Mouse (Mus musculus) forebrain, embryonic 14.5 days (tissue): ENCODE results near the gene Klc2. TPM values are rescaled to one million over a fixed set of nuclear protein-coding genes. Genes with fewer than 3 reads are reported as not detected.
"Not testable (repeated sequence)": the region's sequence is repeated elsewhere in the genome, so short reads cannot be mapped to it uniquely, and the experiment has no call there.

Experiments used
- ATAC-seq: fragments of 200-750 bp; cut with Nextera tagmentation; 2 replicates; pipeline ENCODE4 v1.8.0; 2017; ENCODE audit warnings: mild to moderate bottlenecking, moderate library complexity
- DNase-seq: peaks from one replicate; pipeline ENCODE4 v3.0.0-alpha.2; 2015; ENCODE audit warnings: low spot score
- H3K27ac ChIP-seq: fragments of 300-500 bp; sonication (generic); 2 replicates; pipeline ENCODE4 v1.5.1; 2014; ENCODE audit warnings: low read depth, mild to moderate bottlenecking, control low read depth, low read length, moderate library complexity
- H3K27me3 ChIP-seq: fragments of 300-500 bp; sonication (generic); replicated peaks from 2 replicates; pipeline ENCODE4 v1.6.1; 2014; ENCODE audit warnings: low read length, control low read depth, mixed read lengths; ENCODE audit not compliant: control insufficient read depth, insufficient read depth
- H3K36me3 ChIP-seq: fragments of 300-500 bp; sonication (generic); 2 replicates; pipeline ENCODE4 v1.6.1; 2014; ENCODE audit warnings: low read length, control low read depth; ENCODE audit not compliant: control insufficient read depth, insufficient read depth
- H3K4me1 ChIP-seq: fragments of 300-500 bp; sonication (generic); 2 replicates; pipeline ENCODE4 v1.6.1; 2014; ENCODE audit warnings: antibody characterized with exemption, low read length, control low read depth; ENCODE audit not compliant: control insufficient read depth, insufficient read depth
- H3K4me2 ChIP-seq: fragments of 300-500 bp; sonication (generic); 2 replicates; pipeline ENCODE4 v1.6.1; 2014; ENCODE audit warnings: mild to moderate bottlenecking, control low read depth, low read length
- H3K4me3 ChIP-seq: fragments of 300-500 bp; sonication (generic); 2 replicates; pipeline ENCODE4 v1.5.1; 2014; ENCODE audit warnings: low read depth, low read length, control low read depth
- H3K9ac ChIP-seq: fragments of 300-500 bp; sonication (generic); 2 replicates; pipeline ENCODE4 v1.6.1; 2014; ENCODE audit warnings: mild to moderate bottlenecking, low read length, control low read depth, moderate library complexity
- H3K9me3 ChIP-seq: fragments of 300-500 bp; sonication (generic); replicated peaks from 2 replicates; pipeline ENCODE4 v1.6.1; 2016; ENCODE audit warnings: low read length, control low read depth, mixed read lengths; ENCODE audit not compliant: control insufficient read depth
- WGBS: fragments of 180-500 bp; shearing (Covaris S2); extraction: QIAGEN DNeasy Blood & Tissue Kit; methylation state at CpG from one replicate; pipeline ENCODE4 v1.1.7; 2014; 5-methylcytosine and 5-hydroxymethylcytosine counted together
- polyA plus RNA-seq: library from polyadenylated mRNA; unstranded; fragments of >200 nt; fragmentation: Nextera tagmentation; extraction: Ambion mirVana; gene quantifications from 2 replicates; pipeline ENCODE4 v1.2.1, GENCODE M21; 2014

The Klc2 gene
- polyA plus RNA-seq, 1 experiment from 2014 or later, result 26.2 TPM

- peak overlapping the region; percentile 93 for H3K4me2 ChIP-seq
Measured at GRCm38 (mm10) chr19:5095887-5096474, 22.4 kb downstream of the Klc2 start.

GRCm38 (mm10) chr19:5094746-5095417, 23.5 kb downstream of the Klc2 start:
- H3K27ac ChIP-seq, result peak overlapping the region; percentile 91
- H3K4me1 ChIP-seq, result peaks cover 42% of the 10 kb centered on the region
- H3K36me3 ChIP-seq, result peaks cover 43% of the 10 kb centered on the region
- no peak; the same call in 1 of the 2 replicates for ATAC-seq
- H3K9me3 ChIP-seq, result no peaks in the 10 kb centered on the region
- H3K4me3 ChIP-seq, result peak overlapping the region; percentile 80
- H3K4me2 ChIP-seq, result peak overlapping the region; percentile 93
- no peak for DNase-seq
- peak overlapping the region; percentile 96 for H3K9ac ChIP-seq
- WGBS, result 29% methylated on average over 11 of the region's 11 CpGs
- H3K27me3 ChIP-seq, result no peaks in the 10 kb centered on the region

More at GRCm38 (mm10) chr19:5095887-5096474, 22.4 kb downstream of the Klc2 start:
- Histone ChIP-seq H3K36me3 (peaks cover 46% of the 10 kb centered on the region), H3K27ac (peak overlapping the region; percentile 91), H3K9me3 (no peaks in the 10 kb centered on the region), H3K27me3 (no peaks in the 10 kb centered on the region), H3K9ac (peak overlapping the region; percentile 96), H3K4me1 (peaks cover 42% of the 10 kb centered on the region), H3K4me3 (peak overlapping the region; percentile 80)
- DNase-seq, result no peak
- no peak; the same call in 1 of the 2 replicates for ATAC-seq
- WGBS, result 11% methylated on average over 9 of the region's 9 CpGs

- peaks cover 43% of the 10 kb centered on the region for H3K4me1 ChIP-seq
- no peaks in the 10 kb centered on the region for H3K9me3 ChIP-seq
- WGBS, result 0% methylated on average over 21 of the region's 21 CpGs
- peak overlapping the region; percentile 80 for H3K4me3 ChIP-seq
- peak overlapping the region; percentile 93 for H3K4me2 ChIP-seq
- ATAC-seq, result peak; percentile 79
- H3K9ac ChIP-seq, result peak overlapping the region; percentile 96
- H3K27ac ChIP-seq, result peak overlapping the region; percentile 91
- peaks cover 36% of the 10 kb centered on the region for H3K36me3 ChIP-seq
- peak; percentile 98 for DNase-seq
- no peaks in the 10 kb centered on the region for H3K27me3 ChIP-seq
Measured at GRCm38 (mm10) chr19:5094243-5094632, 24.1 kb downstream of the Klc2 start.

- Histone ChIP-seq H3K27me3 (no peaks in the 10 kb centered on the region), H3K9me3 (no peaks in the 10 kb centered on the region), H3K4me1 (peaks cover 44% of the 10 kb centered on the region), H3K36me3 (peaks cover 36% of the 10 kb centered on the region), H3K4me2 (peak overlapping the region; percentile 93), H3K9ac (no peak overlapping the region), H3K4me3 (0 out of 2 replicates have a peak overlapping the region, but pooled peaks have one; percentile 80), H3K27ac (no peak overlapping the region)
- WGBS, result 75% methylated on average over 12 of the region's 12 CpGs
- ATAC-seq (no peak), DNase-seq (no peak)
Measured at GRCm38 (mm10) chr19:5093481-5094242, 24.7 kb downstream of the Klc2 start.

- 83% methylated on average over 10 of the region's 10 CpGs for WGBS
Measured at GRCm38 (mm10) chr19:5092083-5092482, 26.3 kb downstream of the Klc2 start.

GRCm38 (mm10) chr19:5089324-5089723, 29.0 kb downstream of the Klc2 start:
- Histone ChIP-seq H3K27ac (no peak overlapping the region), H3K4me3 (peak overlapping the region; percentile 77), H3K9ac (peak overlapping the region; percentile 71), H3K4me2 (peak overlapping the region; percentile 89), H3K27me3 (peaks cover 19% of the 10 kb centered on the region), H3K4me1 (peaks cover 20% of the 10 kb centered on the region), H3K9me3 (no peaks in the 10 kb centered on the region), H3K36me3 (peaks cover 36% of the 10 kb centered on the region)
- ATAC-seq (no peak), DNase-seq (no peak)
- WGBS, result 92% methylated on average over 4 of the region's 4 CpGs

More at GRCm38 (mm10) chr19:5092083-5092482, 26.3 kb downstream of the Klc2 start:
- DNase-seq, result no peak
- ATAC-seq, result no peak
- H3K9me3 ChIP-seq, result no peaks in the 10 kb centered on the region
- H3K4me2 ChIP-seq, result no peak overlapping the region
- H3K27me3 ChIP-seq, result no peaks in the 10 kb centered on the region
- peaks cover 36% of the 10 kb centered on the region for H3K36me3 ChIP-seq
- no peak overlapping the region for H3K9ac ChIP-seq
- peaks cover 43% of the 10 kb centered on the region for H3K4me1 ChIP-seq
- H3K4me3 ChIP-seq, result no peak overlapping the region
- no peak overlapping the region for H3K27ac ChIP-seq

GRCm38 (mm10) chr19:5087884-5088728, 30.3 kb downstream of the Klc2 start, which contains the start of gene Yif1a:
Gene Yif1a (plus strand): TSS chr19:5088538.
- H3K9me3 ChIP-seq, result no peaks in the 10 kb centered on the region
- DNase-seq (peak; percentile 100), ATAC-seq (peak; percentile 96)
- peak within 1 kb of the TSS; percentile 77 for H3K4me3 ChIP-seq
- H3K4me1 ChIP-seq, result peaks cover 16% of the 10 kb centered on the region
- peak within 1 kb of the TSS; percentile 89 for H3K4me2 ChIP-seq
- peaks cover 31% of the 10 kb centered on the region for H3K27me3 ChIP-seq
- H3K9ac ChIP-seq, result peak within 1 kb of the TSS; percentile 71
- peaks cover 29% of the 10 kb centered on the region for H3K36me3 ChIP-seq
- H3K27ac ChIP-seq, result peak within 1 kb of the TSS; percentile 79
- WGBS, result under 1% methylated on average over 58 of the region's 58 CpGs

- not testable (repeated sequence) for H3K4me2 ChIP-seq, ATAC-seq, DNase-seq, H3K9ac ChIP-seq, H3K9me3 ChIP-seq, H3K4me3 ChIP-seq, H3K27ac ChIP-seq
- WGBS, result 63% methylated on average over 4 of the region's 4 CpGs
- peaks cover 13% of the 10 kb centered on the region for H3K36me3 ChIP-seq
- H3K4me1 ChIP-seq, result peaks cover 16% of the 10 kb centered on the region
- peaks cover 47% of the 10 kb centered on the region for H3K27me3 ChIP-seq
Measured at GRCm38 (mm10) chr19:5086533-5086932, 31.8 kb downstream of the Klc2 start.
